ENCODE assay signal across 26 mouse cellular contexts in genomic region chr17:30460727-30461349, GRCm38 (mm10).
DNase-seq lines count a peak whose midpoint lies in the region; ATAC-seq and TF ChIP-seq lines count a peak whose summit lies in the region.
"Had no signal": no experiment of that assay in that cellular context is flagged by ENCODE, and none has a peak within 500 bp of the region (broad histone marks: within the 10 kb centered on the region; RNA-seq: fewer than 3 reads in every experiment).

No protein-coding gene starts in this region.

- H3K9me3 ChIP-seq in midbrain, embryonic 10.5 days (replicated peaks) = no peaks in the 10 kb centered on the region
- H3K9me3 ChIP-seq in midbrain, embryonic 16.5 days (replicated peaks; ENCODE audit: control insufficient read depth, low read length, poor library complexity, severe bottlenecking) = no peaks in the 10 kb centered on the region
- no peaks in the 10 kb centered on the region for H3K9me3 ChIP-seq in neural tube, embryonic 14.5 days (ENCODE audit: control insufficient read depth, low read length)
- H3K9me3 ChIP-seq: embryonic facial prominence, embryonic 10.5 days; embryonic facial prominence, embryonic 15.5 days; forebrain, embryonic 13.5 days; midbrain, embryonic 12.5 days; stomach, embryonic 15.5 days had no signal

- 0 out of 2 replicates have a peak overlapping the region, but pooled peaks have one; percentile 4 for H3K27ac ChIP-seq in midbrain, embryonic 10.5 days (replicated peaks)
- no peak overlapping the region for H3K27ac ChIP-seq in midbrain, embryonic 16.5 days (ENCODE audit: low read length)
- peak overlapping the region; percentile 64 for H3K27ac ChIP-seq in neural tube, embryonic 14.5 days (ENCODE audit: low read depth, low read length)
- H3K27ac ChIP-seq: embryonic facial prominence, embryonic 10.5 days; embryonic facial prominence, embryonic 15.5 days; forebrain, embryonic 13.5 days; liver, embryonic 14.5 days; midbrain, embryonic 12.5 days; stomach, embryonic 15.5 days had no signal

- peak; percentile 53; the same call in 1 of the 2 replicates for ATAC-seq in frontal cortex, adult (ENCODE audit: low TSS enrichment)
- ATAC-seq in midbrain, embryonic 16.5 days = no peak
- peak; percentile 72; the same call in 1 of the 2 replicates for ATAC-seq in neural tube, embryonic 14.5 days (ENCODE audit: low read depth)
- ATAC-seq: forebrain, embryonic 13.5 days; intestine, postnatal 0 days had no signal

- H3K4me3 ChIP-seq in midbrain, embryonic 10.5 days = no peak overlapping the region
- H3K4me3 ChIP-seq in midbrain, embryonic 16.5 days (ENCODE audit: low read depth, low read length) = no peak overlapping the region
- no peak overlapping the region for H3K4me3 ChIP-seq in neural tube, embryonic 14.5 days (ENCODE audit: low read depth, low read length)
- H3K4me3 ChIP-seq: embryonic facial prominence, embryonic 10.5 days; embryonic facial prominence, embryonic 15.5 days; forebrain, embryonic 13.5 days; midbrain, embryonic 12.5 days; myocyte; stomach, embryonic 15.5 days had no signal

- H3K4me2 ChIP-seq in midbrain, embryonic 16.5 days (ENCODE audit: low read length) = no peak overlapping the region
- no peak overlapping the region for H3K4me2 ChIP-seq in neural tube, embryonic 14.5 days (ENCODE audit: low read depth, low read length)
- H3K4me2 ChIP-seq: embryonic facial prominence, embryonic 15.5 days; forebrain, embryonic 13.5 days; midbrain, embryonic 12.5 days; stomach, embryonic 15.5 days had no signal

- no peaks in the 10 kb centered on the region for H3K36me3 ChIP-seq in midbrain, embryonic 10.5 days
- H3K36me3 ChIP-seq in midbrain, embryonic 16.5 days (ENCODE audit: control insufficient read depth, insufficient read depth, low read length) = no peaks in the 10 kb centered on the region
- H3K36me3 ChIP-seq in neural tube, embryonic 14.5 days (ENCODE audit: control insufficient read depth, insufficient read depth, low read length) = no peaks in the 10 kb centered on the region
- H3K36me3 ChIP-seq: embryonic facial prominence, embryonic 10.5 days; embryonic facial prominence, embryonic 15.5 days; midbrain, embryonic 12.5 days; stomach, embryonic 15.5 days had no signal

- H3K9ac ChIP-seq in midbrain, embryonic 16.5 days (ENCODE audit: low read depth, low read length) = no peak overlapping the region
- H3K9ac ChIP-seq in neural tube, embryonic 14.5 days (replicated peaks; ENCODE audit: low read depth, low read length) = no peak overlapping the region
- H3K9ac ChIP-seq: embryonic facial prominence, embryonic 15.5 days; forebrain, embryonic 13.5 days; liver, embryonic 14.5 days; midbrain, embryonic 12.5 days; stomach, embryonic 15.5 days had no signal

- peaks cover 59% of the 10 kb centered on the region for H3K4me1 ChIP-seq in midbrain, embryonic 10.5 days
- peaks cover 16% of the 10 kb centered on the region; the same call in 1 of the 2 replicates for H3K4me1 ChIP-seq in midbrain, embryonic 16.5 days (ENCODE audit: control insufficient read depth, insufficient read depth, low read length)
- H3K4me1 ChIP-seq in neural tube, embryonic 14.5 days (ENCODE audit: control insufficient read depth, insufficient read depth, low read length) = peaks cover 21% of the 10 kb centered on the region

- WGBS in midbrain, embryonic 10.5 days = 93% methylated on average over 2 of the region's 2 CpGs
- 74% methylated on average over 2 of the region's 2 CpGs for WGBS in midbrain, embryonic 16.5 days
- 58% methylated on average over 2 of the region's 2 CpGs for WGBS in neural tube, embryonic 14.5 days

- no peak for DNase-seq in frontal cortex, postnatal 14 days (ENCODE audit: low spot score in 2 of 2)
- no peak for DNase-seq in midbrain, embryonic 10.5 days (ENCODE audit: low spot score)
- DNase-seq in brain, embryonic 14.5 days (ENCODE audit: low read depth) = peak; percentile 41
- no peak for DNase-seq in T-cell, adult 2 months (ENCODE audit: low spot score)
- DNase-seq: adrenal gland, postnatal 36 days; cerebellum, adult 2 months; cerebellum, postnatal 25 days; gastrocnemius, postnatal 14 days; heart, postnatal 14 days; kidney, adult 9 months; kidney, postnatal 10 days; liver; lung, adult 2 months; lung, postnatal 10 days; right cerebral cortex, postnatal 25 days had no signal

- TF ChIP-seq CTCF in brain, embryonic 14.5 days (IDR thresholded peaks at IDR 0.05; ENCODE audit: borderline replicate concordance, extremely low read depth, insufficient read depth, insufficient read length) = no peak

- H3K27me3 ChIP-seq in midbrain, embryonic 10.5 days (ENCODE audit: low read depth, poor library complexity, severe bottlenecking) = no peaks in the 10 kb centered on the region
- H3K27me3 ChIP-seq in midbrain, embryonic 16.5 days (ENCODE audit: control insufficient read depth, insufficient read depth, low read depth, low read length) = no peaks in the 10 kb centered on the region
- H3K27me3 ChIP-seq in neural tube, embryonic 14.5 days (ENCODE audit: control insufficient read depth, insufficient read depth, low read length) = no peaks in the 10 kb centered on the region
- H3K27me3 ChIP-seq: forebrain, embryonic 13.5 days; midbrain, embryonic 12.5 days; stomach, embryonic 15.5 days had no signal

- TF ChIP-seq POLR2A in brain, embryonic 14.5 days (IDR thresholded peaks at IDR 0.05; ENCODE audit: borderline replicate concordance, extremely low read depth, insufficient read depth, insufficient read length, poor library complexity, severe bottlenecking) = no peak
